Mouse (Mus musculus) bone marrow, adult 2 months (tissue): ENCODE results near the gene Ap1s3.

Experiments
- CTCF ChIP-seq: fragments of 200-500 bp; IDR thresholded peaks from 2 replicates; pipeline ENCODE4 v1.5.1; 2011; ENCODE audit warnings: low read length, control low read depth; ENCODE audit not compliant: control insufficient read depth, insufficient read depth
- POLR2A ChIP-seq: fragments of 200-500 bp; IDR thresholded peaks from 2 replicates; pipeline ENCODE4 v1.6.1; 2011; ENCODE audit warnings: low read depth, mild to moderate bottlenecking, control low read depth, low read length, borderline replicate concordance; ENCODE audit not compliant: control insufficient read depth

DNA sequence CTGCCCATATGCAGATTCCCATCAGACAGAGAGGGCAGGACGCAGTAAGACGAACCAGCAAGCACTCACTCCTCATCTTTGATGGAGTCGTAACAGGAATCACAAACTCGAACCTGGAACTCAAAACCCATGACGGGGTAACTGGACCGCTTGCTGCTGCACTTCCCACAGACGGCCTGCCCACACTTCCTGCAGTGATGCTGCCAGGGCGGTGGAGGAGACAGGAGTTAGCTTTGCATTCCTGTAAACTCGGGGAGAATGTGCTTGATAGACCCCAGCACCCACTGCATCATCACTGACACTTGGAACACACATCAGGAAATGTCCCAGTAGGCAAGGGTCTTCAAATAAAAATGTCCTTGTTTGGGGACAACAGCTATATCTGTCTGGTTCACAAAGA lies 35.6 kb upstream of the Ap1s3 start:
- TF ChIP-seq CTCF (no peak), POLR2A (no peak)
